Mouse (Mus musculus): ENCODE data around the gene Msl1. TPM values are rescaled to one million over a fixed set of nuclear protein-coding genes. Genes with fewer than 3 reads are reported as not detected.

Gene Msl1
- total RNA-seq, 2 experiments from 2014 or later, result 51.8 to 69.4 TPM

DNA sequence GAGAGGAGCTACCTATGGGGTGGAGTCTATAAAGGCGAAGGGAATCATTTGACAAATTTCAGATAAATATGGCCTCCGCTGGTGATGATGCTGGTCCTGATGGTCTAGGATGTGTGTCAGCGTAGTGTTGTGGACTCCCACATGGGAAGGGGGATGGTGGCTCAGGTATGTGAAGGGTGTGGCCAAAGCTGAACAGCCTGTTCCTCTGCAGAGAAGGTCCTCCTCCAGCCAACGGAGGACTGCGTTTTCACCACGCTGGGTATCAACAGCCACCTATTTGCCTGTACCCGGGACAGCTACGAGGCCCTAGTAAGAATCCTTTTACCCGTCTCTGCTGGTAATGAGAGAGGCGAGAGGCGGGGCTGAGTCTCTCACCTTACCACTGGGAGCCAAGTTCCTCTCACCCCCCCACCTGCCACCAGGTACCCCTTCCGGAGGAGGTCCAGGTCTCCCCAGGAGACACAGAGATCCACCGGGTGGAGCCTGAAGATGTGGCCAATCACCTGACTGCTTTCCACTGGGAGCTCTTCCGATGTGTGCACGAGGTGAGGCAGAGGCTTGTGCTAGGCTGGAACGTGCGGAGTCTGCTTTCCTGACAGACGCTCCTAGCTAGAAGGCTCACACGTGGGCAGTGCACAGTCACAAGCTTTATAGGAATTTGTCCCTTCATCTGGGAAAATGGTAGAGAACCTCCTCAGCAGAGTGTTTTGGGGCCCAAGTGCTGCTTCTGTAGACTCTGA, 51.7 kb downstream of the Msl1 start:
- intact Hi-C loops (cut with DNase I), result no loop called here
- Histone ChIP-seq H3K4me3 (no peak overlapping the region), H3K27ac (no peak overlapping the region)
- no peak for TF ChIP-seq CTCF (IDR thresholded peaks at IDR 0.05)
- no peak for DNase-seq

DNA sequence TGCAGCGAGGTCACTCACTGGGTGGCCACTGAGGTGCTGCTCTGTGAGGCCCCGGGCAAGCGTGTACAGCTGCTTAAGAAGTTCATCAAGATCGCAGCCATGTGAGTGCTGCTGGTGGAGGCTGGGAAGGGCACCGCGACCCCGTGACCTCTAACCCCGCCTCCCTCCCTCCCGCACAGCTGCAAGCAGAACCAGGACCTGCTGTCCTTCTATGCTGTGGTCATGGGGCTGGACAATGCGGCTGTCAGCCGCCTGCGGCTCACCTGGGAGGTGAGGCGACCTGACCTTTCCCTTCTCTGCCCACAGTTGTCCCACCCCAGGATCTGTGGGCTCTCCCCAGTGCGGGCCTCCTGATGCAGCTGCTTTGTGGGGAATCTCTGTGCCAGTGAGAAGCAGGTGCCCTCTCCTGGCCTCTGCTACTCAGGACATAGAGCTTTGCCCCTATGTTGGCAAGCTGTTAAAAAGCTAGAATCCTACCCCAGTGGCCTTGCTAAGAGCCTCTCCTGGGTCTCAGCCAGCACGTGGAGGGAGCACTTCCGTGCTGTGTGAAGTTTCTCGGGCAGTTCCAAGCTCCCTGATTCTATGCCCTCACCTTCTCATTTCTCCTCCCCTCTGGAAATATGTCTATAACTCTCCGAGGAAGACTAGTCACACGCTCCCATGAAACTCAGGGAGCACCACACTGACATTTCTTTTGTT, 54.0 kb downstream of the Msl1 start:
- no peak overlapping the region for H3K27ac ChIP-seq
- intact Hi-C loops (cut with DNase I), result no loop called here
- no peak overlapping the region for H3K4me3 ChIP-seq
- TF ChIP-seq CTCF (IDR thresholded peaks at IDR 0.05), result no peak
- no peak for DNase-seq

DNA sequence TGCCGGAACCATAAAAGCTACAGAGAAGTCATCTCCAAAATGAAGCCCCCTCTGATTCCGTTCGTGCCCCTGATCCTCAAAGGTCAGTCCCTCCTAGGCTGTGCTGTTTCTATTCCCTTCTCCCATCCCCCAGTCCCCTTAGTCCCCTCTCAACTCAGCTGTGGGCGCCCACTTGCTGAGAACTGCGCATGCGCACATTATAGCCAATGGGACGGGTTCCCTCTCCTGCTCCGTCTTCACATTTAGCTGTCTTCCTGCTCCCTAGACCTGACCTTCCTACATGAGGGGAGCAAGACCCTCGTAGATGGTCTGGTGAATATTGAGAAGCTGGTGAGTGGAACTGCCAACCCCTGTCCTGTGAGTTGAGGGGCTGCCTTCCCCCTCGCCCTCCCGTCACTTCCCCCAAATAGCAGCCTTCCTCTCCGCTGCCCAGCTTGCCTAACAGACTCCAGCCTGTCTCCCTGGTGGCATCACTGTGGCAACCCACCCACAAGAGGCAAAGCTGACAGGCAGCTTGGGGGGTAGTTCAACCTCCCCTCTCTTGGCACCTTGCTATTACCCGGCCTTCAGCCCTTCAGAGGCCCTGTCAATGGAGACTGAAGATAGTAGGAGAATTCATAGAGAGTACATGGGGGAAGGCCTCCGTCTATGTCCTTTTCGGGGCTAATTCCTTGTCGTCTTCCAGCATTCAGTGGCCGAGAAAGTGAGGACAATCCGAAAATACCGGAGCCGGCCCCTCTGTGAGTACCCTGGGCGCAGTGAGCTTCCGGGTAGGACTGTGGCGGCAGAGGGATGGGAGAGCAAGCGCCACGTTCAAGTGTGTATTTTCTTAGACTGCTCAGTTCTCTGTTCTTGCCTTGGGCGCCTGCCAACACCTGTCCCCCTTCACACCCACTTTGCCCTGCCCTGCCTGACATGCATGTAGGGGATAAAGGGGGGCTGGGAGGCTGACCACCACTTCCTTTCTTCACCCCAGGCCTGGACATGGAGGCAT, 55.1 kb downstream of the Msl1 start:
- DNase-seq, result no peak
- H3K4me3 ChIP-seq, result no peak overlapping the region
- intact Hi-C loops (cut with DNase I), result no loop called here
- no peak for TF ChIP-seq CTCF (IDR thresholded peaks at IDR 0.05)
- no peak overlapping the region for H3K27ac ChIP-seq

- peak; percentile 3; the same call in 1 of the 2 replicates for TF ChIP-seq CTCF (IDR thresholded peaks at IDR 0.05)
- DNase-seq, result no peak
- Histone ChIP-seq H3K4me3 (no peak overlapping the region), H3K27ac (no peak overlapping the region)
- intact Hi-C loops (cut with DNase I), result no loop called here
Measured at GRCm38 (mm10) chr11:98854116-98854515, 58.8 kb downstream of the Msl1 start.

DNA sequence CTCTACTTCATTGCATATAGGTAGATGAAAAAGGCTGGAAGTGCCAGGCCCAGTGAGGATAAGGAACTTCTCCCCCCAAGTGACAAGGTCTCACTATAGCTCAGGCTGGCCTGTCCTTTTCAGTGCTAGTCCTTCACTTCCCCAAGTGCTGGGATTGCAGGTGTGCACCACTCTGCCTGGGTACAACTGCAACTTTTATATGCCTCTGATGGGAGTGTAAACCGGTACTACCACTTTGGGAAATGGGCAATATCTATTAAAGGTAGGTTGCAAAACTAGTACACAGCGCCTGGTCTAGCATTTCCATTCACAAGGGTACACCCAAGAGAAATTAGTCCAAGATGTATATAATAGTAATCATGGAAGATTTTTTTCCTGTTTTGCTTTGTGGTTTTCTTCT, 59.3 kb downstream of the Msl1 start:
- H3K4me3 ChIP-seq, result no peak overlapping the region
- intact Hi-C loops (cut with DNase I), result no loop called here
- H3K27ac ChIP-seq, result no peak overlapping the region
- DNase-seq, result no peak
- no peak for TF ChIP-seq CTCF (IDR thresholded peaks at IDR 0.05)

Other genes with a start within 250 kb of the Msl1 start
- gene Ikzf3, start 249.5 kb upstream of the Msl1 start, total RNA-seq (2021), result under 1 TPM in 1 of 2 experiments, not detected in 1; 0.22 TPM
- not detected for gene Zpbp2, start 244.4 kb upstream of the Msl1 start, total RNA-seq (2021)
- gene Ormdl3, start 208.1 kb upstream of the Msl1 start, total RNA-seq (2021), result 10 to 100 TPM; 24.5 to 25.7 TPM
- not detected for gene Lrrc3c, start 197.2 kb upstream of the Msl1 start, total RNA-seq (2021)
- 1 to 10 TPM; 4.6 to 5.6 TPM for gene Gm12355, start 169.9 kb upstream of the Msl1 start, total RNA-seq (2021)
- gene Gsdma3, start 169.2 kb upstream of the Msl1 start, total RNA-seq (2021), result 10 to 100 TPM; 17.7 to 28.8 TPM
- 1 to 10 TPM; 1.1 to 1.7 TPM for gene Gsdma2, start 148.8 kb upstream of the Msl1 start, total RNA-seq (2021)
- gene Gsdma, start 131.2 kb upstream of the Msl1 start, total RNA-seq (2021), result under 1 TPM; 0.33 to 0.69 TPM
- 100 to 1,000 TPM; 101 to 106 TPM for gene Psmd3, start 113.0 kb upstream of the Msl1 start, total RNA-seq (2021)
- not detected for gene Csf3, start 94.3 kb upstream of the Msl1 start, total RNA-seq (2021)
- 10 to 100 TPM; 52.0 to 58.4 TPM for gene Med24, start 66.1 kb upstream of the Msl1 start, total RNA-seq (2021)
- 10 to 100 TPM; 78.8 to 96.8 TPM for gene Thra, start 54.9 kb upstream of the Msl1 start, total RNA-seq (2021)
- 100 to 1,000 TPM in 1 of 2 experiments, 10 to 100 TPM in 1; 56.3 to 152 TPM for gene Nr1d1, start 20.2 kb upstream of the Msl1 start, total RNA-seq (2021)
- 10 to 100 TPM; 17.4 to 21.9 TPM for gene Casc3, start 9.4 kb downstream of the Msl1 start, total RNA-seq (2021)
- under 1 TPM; 0.22 to 0.26 TPM for gene Rapgefl1, start 41.3 kb downstream of the Msl1 start, total RNA-seq (2021)
- 1 to 10 TPM; 6.1 to 6.6 TPM for gene Wipf2, start 68.1 kb downstream of the Msl1 start, total RNA-seq (2021)
- gene Cdc6, start 112.3 kb downstream of the Msl1 start, total RNA-seq (2021), result under 1 TPM in 1 of 2 experiments, not detected in 1; 0.11 TPM
- 10 to 100 TPM; 10.2 to 12.4 TPM for gene Rara, start 132.3 kb downstream of the Msl1 start, total RNA-seq (2021)
- not detected for gene Gjd3, start 187.5 kb downstream of the Msl1 start, total RNA-seq (2021)
- under 1 TPM; 0.11 to 0.18 TPM for gene Top2a, start 228.7 kb downstream of the Msl1 start, total RNA-seq (2021)
- gene Igfbp4, start 245.7 kb downstream of the Msl1 start, total RNA-seq (2021), result 10 to 100 TPM; 30.4 to 36.8 TPM

Data from gastrocnemius, adult 2 months (tissue).